Mouse (Mus musculus): ENCODE measurements around the gene Slamf9. TPM values are rescaled to one million over a fixed set of nuclear protein-coding genes. Genes with fewer than 3 reads are reported as not detected.

The Slamf9 gene
- polyA plus RNA-seq, 1 experiment = 13.1 TPM

DNA sequence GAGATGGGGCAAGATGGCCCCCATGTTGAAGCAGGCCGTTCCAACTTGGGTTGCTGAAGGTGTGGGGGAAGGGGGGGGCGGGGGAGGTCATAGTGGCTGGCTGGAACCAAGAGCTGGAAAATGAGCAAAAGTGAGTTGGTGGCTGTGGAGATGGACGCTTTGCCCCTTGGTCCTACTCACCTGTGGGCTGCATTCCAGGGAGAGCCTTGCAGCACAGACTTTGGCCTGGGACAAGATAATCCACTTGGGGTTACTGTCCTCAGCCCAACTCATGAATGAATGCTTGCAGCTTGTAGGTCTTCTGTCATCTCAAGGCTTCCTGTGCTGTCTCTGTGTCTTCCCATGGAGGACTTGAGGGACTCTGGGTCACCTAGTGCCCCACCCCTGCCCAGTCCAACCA is 32.5 kb downstream of the Slamf9 start:
- H3K27me3 ChIP-seq (ENCODE audit: control insufficient read depth, insufficient read depth, low read length) = no peaks in the 10 kb centered on the region
- no peak overlapping the region for H3K27ac ChIP-seq (ENCODE audit: control insufficient read depth, insufficient read depth, low read depth, low read length)
- no peak overlapping the region for H3K4me3 ChIP-seq (ENCODE audit: control insufficient read depth, low read depth, low read length)
- TF ChIP-seq CTCF (IDR thresholded peaks at IDR 0.05; ENCODE audit: control insufficient read depth, insufficient read depth, insufficient replicate concordance, low read depth, low read length) (no peak), POLR2A (IDR thresholded peaks at IDR 0.05; ENCODE audit: control insufficient read depth, low read depth, low read length) (no peak)
- H3K36me3 ChIP-seq (ENCODE audit: control insufficient read depth, insufficient read depth, low read length) = no peaks in the 10 kb centered on the region
- peaks cover 5% of the 10 kb centered on the region for H3K4me1 ChIP-seq (ENCODE audit: control insufficient read depth, insufficient read depth, low read length)

DNA sequence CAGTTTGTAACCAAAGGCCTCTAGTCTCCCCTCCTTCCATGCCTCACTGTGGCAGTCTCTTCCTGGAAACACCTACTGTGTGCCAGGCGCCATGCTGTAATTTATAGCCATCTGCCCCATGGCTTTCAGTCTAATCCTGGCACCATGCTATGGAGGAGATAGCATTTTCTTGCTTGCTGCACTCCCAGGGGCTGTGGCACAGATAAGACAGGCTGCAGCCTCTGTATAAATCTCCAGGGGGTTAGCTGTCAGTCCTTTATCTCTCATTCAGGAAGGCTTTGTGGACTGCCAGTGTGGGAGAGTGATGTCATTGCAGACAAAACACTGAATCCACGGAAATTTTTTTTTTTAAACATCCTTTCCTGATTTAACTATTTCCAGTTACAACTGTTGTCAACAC is 33.0 kb downstream of the Slamf9 start:
- TF ChIP-seq POLR2A (IDR thresholded peaks at IDR 0.05; ENCODE audit: control insufficient read depth, low read depth, low read length) (no peak), CTCF (IDR thresholded peaks at IDR 0.05; ENCODE audit: control insufficient read depth, insufficient read depth, insufficient replicate concordance, low read depth, low read length) (no peak)
- H3K27me3 ChIP-seq (ENCODE audit: control insufficient read depth, insufficient read depth, low read length) = no peaks in the 10 kb centered on the region
- no peak overlapping the region for H3K27ac ChIP-seq (ENCODE audit: control insufficient read depth, insufficient read depth, low read depth, low read length)
- H3K4me3 ChIP-seq (ENCODE audit: control insufficient read depth, low read depth, low read length) = no peak overlapping the region
- H3K36me3 ChIP-seq (ENCODE audit: control insufficient read depth, insufficient read depth, low read length) = no peaks in the 10 kb centered on the region
- H3K4me1 ChIP-seq (ENCODE audit: control insufficient read depth, insufficient read depth, low read length) = peaks cover 7% of the 10 kb centered on the region

DNA sequence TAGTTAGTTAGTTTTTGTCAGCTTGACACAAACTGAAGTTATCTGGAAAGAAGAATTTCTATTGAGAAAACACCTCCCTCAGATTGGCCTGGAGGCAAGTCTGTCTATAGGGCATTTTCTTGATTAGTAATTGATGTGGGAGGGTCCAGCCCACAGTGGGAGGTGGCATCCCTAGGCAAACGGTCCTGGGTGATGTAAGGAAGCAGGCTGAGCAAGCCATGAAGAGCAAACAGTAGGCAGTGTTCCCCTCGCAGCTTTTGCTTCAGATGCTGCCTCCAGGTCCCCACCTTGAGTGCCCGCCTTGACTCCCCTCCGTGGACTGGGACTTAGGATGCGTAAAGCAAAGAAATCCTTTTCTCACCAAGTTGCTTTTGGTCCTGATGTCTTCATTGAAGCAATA is 34.1 kb downstream of the Slamf9 start:
- no peak for TF ChIP-seq POLR2A (IDR thresholded peaks at IDR 0.05; ENCODE audit: control insufficient read depth, low read depth, low read length)
- peaks cover 15% of the 10 kb centered on the region for H3K4me1 ChIP-seq (ENCODE audit: control insufficient read depth, insufficient read depth, low read length)
- H3K4me3 ChIP-seq (ENCODE audit: control insufficient read depth, low read depth, low read length) = no peak overlapping the region
- no peaks in the 10 kb centered on the region for H3K36me3 ChIP-seq (ENCODE audit: control insufficient read depth, insufficient read depth, low read length)
- no peaks in the 10 kb centered on the region for H3K27me3 ChIP-seq (ENCODE audit: control insufficient read depth, insufficient read depth, low read length)
- H3K27ac ChIP-seq (ENCODE audit: control insufficient read depth, insufficient read depth, low read depth, low read length) = no peak overlapping the region

DNA sequence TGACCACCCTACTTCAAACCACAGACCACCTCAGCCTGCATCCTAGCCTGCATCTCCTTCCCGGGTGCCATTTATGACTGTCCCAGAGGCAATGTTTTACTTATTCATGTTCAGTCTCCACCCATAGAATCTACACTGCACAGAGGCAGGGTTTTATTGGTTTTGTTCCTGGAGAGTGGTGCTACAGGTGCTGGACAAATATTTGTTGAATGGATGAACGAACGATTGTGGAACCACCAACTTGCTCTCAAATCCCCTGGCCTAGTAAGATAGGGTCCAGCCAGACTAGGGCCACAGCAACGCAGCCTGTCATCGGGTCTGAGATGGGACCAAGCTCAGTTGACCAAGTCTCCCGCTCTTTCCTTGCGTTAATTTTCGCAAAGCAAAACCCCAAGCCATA is 34.8 kb downstream of the Slamf9 start:
- TF ChIP-seq POLR2A (IDR thresholded peaks at IDR 0.05; ENCODE audit: control insufficient read depth, low read depth, low read length) (no peak), CTCF (IDR thresholded peaks at IDR 0.05; ENCODE audit: control insufficient read depth, insufficient read depth, insufficient replicate concordance, low read depth, low read length) (no peak)
- Histone ChIP-seq H3K27ac (ENCODE audit: control insufficient read depth, insufficient read depth, low read depth, low read length) (no peak overlapping the region), H3K4me1 (ENCODE audit: control insufficient read depth, insufficient read depth, low read length) (peaks cover 16% of the 10 kb centered on the region), H3K27me3 (ENCODE audit: control insufficient read depth, insufficient read depth, low read length) (no peaks in the 10 kb centered on the region), H3K4me3 (ENCODE audit: control insufficient read depth, low read depth, low read length) (no peak overlapping the region), H3K36me3 (ENCODE audit: control insufficient read depth, insufficient read depth, low read length) (no peaks in the 10 kb centered on the region)

DNA sequence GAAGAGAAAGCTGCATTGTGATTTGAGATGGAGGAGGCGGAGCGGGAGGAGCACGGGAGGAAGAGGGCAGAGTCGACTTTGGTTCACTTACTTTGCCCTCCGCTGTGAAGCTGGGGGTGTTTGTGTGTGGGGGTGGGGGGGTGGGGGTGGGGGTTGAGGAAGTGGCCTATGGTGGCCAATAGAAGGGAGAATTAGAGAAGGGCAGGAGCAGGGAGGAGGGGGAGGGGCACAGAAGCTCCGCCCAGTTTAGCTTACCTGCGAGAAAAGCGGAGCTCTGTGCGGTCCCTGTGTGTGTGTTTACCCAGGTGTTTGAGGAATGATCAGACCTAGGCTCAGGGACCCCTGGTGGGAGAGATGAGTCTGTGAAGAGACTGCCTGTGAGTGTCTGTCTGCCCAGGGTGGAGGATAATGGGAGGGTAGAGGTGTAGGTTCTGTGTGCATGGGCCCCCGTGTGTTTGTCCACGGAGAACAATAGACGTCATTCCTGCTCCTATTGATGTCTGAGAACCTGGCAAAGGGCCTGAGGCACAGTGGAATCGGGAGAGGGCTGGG is 35.3 kb downstream of the Slamf9 start:
- no peak overlapping the region for H3K27ac ChIP-seq (ENCODE audit: control insufficient read depth, insufficient read depth, low read depth, low read length)
- H3K27me3 ChIP-seq (ENCODE audit: control insufficient read depth, insufficient read depth, low read length) = no peaks in the 10 kb centered on the region
- TF ChIP-seq POLR2A (IDR thresholded peaks at IDR 0.05; ENCODE audit: control insufficient read depth, low read depth, low read length) (no peak), CTCF (IDR thresholded peaks at IDR 0.05; ENCODE audit: control insufficient read depth, insufficient read depth, insufficient replicate concordance, low read depth, low read length) (no peak)
- peaks cover 16% of the 10 kb centered on the region for H3K4me1 ChIP-seq (ENCODE audit: control insufficient read depth, insufficient read depth, low read length)
- H3K36me3 ChIP-seq (ENCODE audit: control insufficient read depth, insufficient read depth, low read length) = no peaks in the 10 kb centered on the region
- no peak overlapping the region for H3K4me3 ChIP-seq (ENCODE audit: control insufficient read depth, low read depth, low read length)

- peak overlapping the region; percentile 73 for H3K4me3 ChIP-seq (ENCODE audit: control insufficient read depth, low read depth, low read length)
- H3K4me1 ChIP-seq (ENCODE audit: control insufficient read depth, insufficient read depth, low read length) = peaks cover 16% of the 10 kb centered on the region
- TF ChIP-seq CTCF (IDR thresholded peaks at IDR 0.05; ENCODE audit: control insufficient read depth, insufficient read depth, insufficient replicate concordance, low read depth, low read length) (no peak), POLR2A (IDR thresholded peaks at IDR 0.05; ENCODE audit: control insufficient read depth, low read depth, low read length) (no peak)
- H3K27me3 ChIP-seq (ENCODE audit: control insufficient read depth, insufficient read depth, low read length) = no peaks in the 10 kb centered on the region
- no peak overlapping the region; the same call in 1 of the 2 replicates for H3K27ac ChIP-seq (ENCODE audit: control insufficient read depth, insufficient read depth, low read depth, low read length)
- no peaks in the 10 kb centered on the region for H3K36me3 ChIP-seq (ENCODE audit: control insufficient read depth, insufficient read depth, low read length)
Observed at GRCm38 (mm10) chr1:172512962-172513361, 37.8 kb downstream of the Slamf9 start.

DNA sequence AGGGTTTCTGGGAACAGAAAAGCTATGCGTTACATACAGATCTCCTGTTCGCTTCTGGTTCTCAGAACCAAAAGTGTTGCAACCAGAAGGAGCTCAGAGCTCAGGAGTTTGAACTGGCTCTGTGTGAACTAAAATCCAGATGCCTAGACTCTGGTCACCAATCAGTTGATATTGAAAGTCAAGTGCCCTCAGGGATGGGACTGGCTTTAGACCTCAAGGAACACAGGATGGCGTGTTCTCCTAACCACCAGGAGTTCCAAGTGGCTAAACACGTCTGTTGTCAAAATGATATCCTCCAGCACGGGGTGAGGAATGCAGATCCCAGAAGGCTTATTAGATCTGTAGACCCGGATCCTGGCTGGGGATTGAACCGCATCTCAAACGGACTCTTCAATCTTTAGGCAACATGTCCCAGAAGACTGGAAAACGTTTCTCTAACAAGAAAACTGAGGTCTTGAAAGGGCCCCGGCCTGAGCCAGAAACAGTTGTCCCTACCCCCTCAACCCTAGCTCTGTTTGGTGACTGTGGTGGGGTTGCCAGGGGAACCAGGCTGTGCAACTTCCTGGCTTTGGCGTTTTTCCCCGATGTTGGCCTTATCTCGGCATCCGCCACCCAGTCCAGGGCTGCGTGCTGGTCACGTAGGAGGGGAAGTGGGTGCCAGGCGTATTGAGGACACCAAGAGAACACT is 38.5 kb downstream of the Slamf9 start:
- Histone ChIP-seq H3K27me3 (ENCODE audit: control insufficient read depth, insufficient read depth, low read length) (no peaks in the 10 kb centered on the region), H3K27ac (ENCODE audit: control insufficient read depth, insufficient read depth, low read depth, low read length) (peak overlapping the region; percentile 32), H3K4me1 (ENCODE audit: control insufficient read depth, insufficient read depth, low read length) (peaks cover 16% of the 10 kb centered on the region), H3K36me3 (ENCODE audit: control insufficient read depth, insufficient read depth, low read length) (no peaks in the 10 kb centered on the region), H3K4me3 (ENCODE audit: control insufficient read depth, low read depth, low read length) (no peak overlapping the region)
- TF ChIP-seq CTCF (IDR thresholded peaks at IDR 0.05; ENCODE audit: control insufficient read depth, insufficient read depth, insufficient replicate concordance, low read depth, low read length) = no peak
- TF ChIP-seq POLR2A (IDR thresholded peaks at IDR 0.05; ENCODE audit: control insufficient read depth, low read depth, low read length) = no peak
